Mouse (Mus musculus): ENCODE measurements around the gene Col28a1. TPM values are rescaled to one million over a fixed set of nuclear protein-coding genes. Genes with fewer than 3 reads are reported as not detected.

Col28a1 gene
- polyA plus RNA-seq, 1 experiment = 0.17 TPM

- TF ChIP-seq CTCF (IDR thresholded peaks at IDR 0.05; ENCODE audit: insufficient read depth, low read length) = no peak
- no peak for TF ChIP-seq POLR2A (IDR thresholded peaks at IDR 0.05; ENCODE audit: borderline replicate concordance, extremely low read depth, low read depth, low read length)
Observed at GRCm38 (mm10) chr6:7971020-7971760, 221.2 kb downstream of the Col28a1 start.

GRCm38 (mm10) chr6:7969376-7969775, 223.0 kb downstream of the Col28a1 start:
- DNase-seq = no peak
- 78% methylated on average over 4 of the region's 4 CpGs for WGBS
- TF ChIP-seq POLR2A (IDR thresholded peaks at IDR 0.05; ENCODE audit: borderline replicate concordance, extremely low read depth, low read depth, low read length) = no peak
- TF ChIP-seq CTCF (IDR thresholded peaks at IDR 0.05; ENCODE audit: insufficient read depth, low read length) = no peak
- Histone ChIP-seq H3K4me1 (ENCODE audit: control insufficient read depth, insufficient read depth, low read length) (no peaks in the 10 kb centered on the region), H3K4me3 (replicated peaks; ENCODE audit: extremely low read depth, low read depth, low read length) (no peak overlapping the region)

More at GRCm38 (mm10) chr6:7971020-7971760, 221.2 kb downstream of the Col28a1 start:
- Histone ChIP-seq H3K4me3 (replicated peaks; ENCODE audit: extremely low read depth, low read depth, low read length) (no peak overlapping the region), H3K4me1 (ENCODE audit: control insufficient read depth, insufficient read depth, low read length) (no peaks in the 10 kb centered on the region)
- WGBS = 71% methylated on average over 5 of the region's 5 CpGs
- no peak for DNase-seq

- Histone ChIP-seq H3K4me3 (replicated peaks; ENCODE audit: extremely low read depth, low read depth, low read length) (no peak overlapping the region), H3K4me1 (ENCODE audit: control insufficient read depth, insufficient read depth, low read length) (no peaks in the 10 kb centered on the region)
- no peak for DNase-seq
- 36% methylated on average over 11 of the region's 11 CpGs for WGBS
- no peak for TF ChIP-seq POLR2A (IDR thresholded peaks at IDR 0.05; ENCODE audit: borderline replicate concordance, extremely low read depth, low read depth, low read length)
- no peak for TF ChIP-seq CTCF (IDR thresholded peaks at IDR 0.05; ENCODE audit: insufficient read depth, low read length)
Observed at GRCm38 (mm10) chr6:7965833-7966522, 226.4 kb downstream of the Col28a1 start.

- Histone ChIP-seq H3K4me1 (ENCODE audit: control insufficient read depth, insufficient read depth, low read length) (no peaks in the 10 kb centered on the region), H3K4me3 (replicated peaks; ENCODE audit: extremely low read depth, low read depth, low read length) (no peak overlapping the region)
- TF ChIP-seq POLR2A (IDR thresholded peaks at IDR 0.05; ENCODE audit: borderline replicate concordance, extremely low read depth, low read depth, low read length) (no peak), CTCF (IDR thresholded peaks at IDR 0.05; ENCODE audit: insufficient read depth, low read length) (no peak)
- DNase-seq = no peak
- WGBS = 76% methylated on average over 7 of the region's 7 CpGs
Observed at GRCm38 (mm10) chr6:7962749-7963148, 229.7 kb downstream of the Col28a1 start.

DNA sequence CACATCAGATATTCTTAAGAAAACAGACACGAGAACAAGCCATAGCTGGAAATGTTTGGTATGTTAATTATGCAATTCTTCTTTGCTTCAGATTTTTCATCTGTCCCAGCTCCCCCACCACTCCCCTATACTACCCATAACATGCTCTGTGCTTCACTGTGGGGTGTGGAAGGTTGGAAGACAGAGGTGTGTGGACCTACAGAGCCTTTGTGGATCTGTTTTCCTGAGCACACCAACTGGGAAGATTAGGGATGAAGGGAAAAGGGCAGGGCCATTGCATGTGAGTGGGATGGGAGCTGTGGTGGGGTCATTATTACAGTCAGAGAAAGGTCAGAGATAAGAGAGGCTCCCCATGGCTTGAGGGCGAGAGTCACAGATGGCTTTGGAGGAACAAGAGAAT, 240.2 kb downstream of the Col28a1 start:
- 52% methylated on average over 2 of the region's 2 CpGs for WGBS
- no peak for TF ChIP-seq CTCF (IDR thresholded peaks at IDR 0.05; ENCODE audit: insufficient read depth, low read length)
- no peak for TF ChIP-seq POLR2A (IDR thresholded peaks at IDR 0.05; ENCODE audit: borderline replicate concordance, extremely low read depth, low read depth, low read length)

GRCm38 (mm10) chr6:7951778-7952177, 240.6 kb downstream of the Col28a1 start:
- no peak for DNase-seq
- Histone ChIP-seq H3K4me3 (replicated peaks; ENCODE audit: extremely low read depth, low read depth, low read length) (no peak overlapping the region), H3K4me1 (ENCODE audit: control insufficient read depth, insufficient read depth, low read length) (no peaks in the 10 kb centered on the region)
- TF ChIP-seq POLR2A (IDR thresholded peaks at IDR 0.05; ENCODE audit: borderline replicate concordance, extremely low read depth, low read depth, low read length) = no peak
- no peak for TF ChIP-seq CTCF (IDR thresholded peaks at IDR 0.05; ENCODE audit: insufficient read depth, low read length)

More for the DNA sequence above, 240.2 kb downstream of the Col28a1 start:
- H3K4me1 ChIP-seq (ENCODE audit: control insufficient read depth, insufficient read depth, low read length) = no peaks in the 10 kb centered on the region
- no peak for DNase-seq
- H3K4me3 ChIP-seq (replicated peaks; ENCODE audit: extremely low read depth, low read depth, low read length) = no peak overlapping the region

Other genes with a start within 250 kb of the Col28a1 start
- gene Mios, start 16.6 kb upstream of the Col28a1 start, polyA plus RNA-seq (2012; rRNA removed) = 3.0 and 3.3 TPM in 2 replicates
- gene Rpa3, start 66.6 kb upstream of the Col28a1 start, polyA plus RNA-seq (2012; rRNA removed) = 1.8 and 3.7 TPM in 2 replicates
- 6.3 and 8.7 TPM in 2 replicates for gene Umad1, start 66.7 kb upstream of the Col28a1 start, polyA plus RNA-seq (2012; rRNA removed)
- 0.26 and 1.2 TPM in 2 replicates for gene Gm45062, start 66.8 kb upstream of the Col28a1 start, polyA plus RNA-seq (2012; rRNA removed)